Mouse (Mus musculus): Measurements from ENCODE around the gene Ccr10. TPM values are rescaled to one million over a fixed set of nuclear protein-coding genes. Genes with fewer than 3 reads are reported as not detected.

Ccr10 gene
- total and polyA plus RNA-seq, 3 experiments, result not detected

GRCm38 (mm10) chr11:101164677-101165580 lies 10.3 kb downstream of the Ccr10 start:
- H3K4me3 ChIP-seq (ENCODE audit: control insufficient read depth in 1 of 2, insufficient read depth in 1 of 2, low read depth in 2 of 2, low read length in 2 of 2), result no peak overlapping the region
- H3K4me1 ChIP-seq (ENCODE audit: control insufficient read depth in 1 of 2, insufficient read depth in 2 of 2, low read length in 2 of 2), result peaks cover 0 to 2% of the 10 kb centered on the region in 2 experiments; a peak in 1 of 4 replicates
- H3K9ac ChIP-seq (ENCODE audit: control insufficient read depth, low read depth, low read length, poor library complexity, severe bottlenecking), result no peak overlapping the region
- no peaks in the 10 kb centered on the region; a peak in 1 of 4 replicates for H3K27me3 ChIP-seq (ENCODE audit: control insufficient read depth in 1 of 2, insufficient read depth in 2 of 2, low read length in 2 of 2)
- no peak for DNase-seq (ENCODE audit: low read depth, low spot score)
- H3K9me3 ChIP-seq (replicated peaks; ENCODE audit: insufficient read depth, low read length), result no peaks in the 10 kb centered on the region
- H3K27ac ChIP-seq (ENCODE audit: control insufficient read depth, low read depth, low read length), result no peak overlapping the region
- no peaks in the 10 kb centered on the region for H3K79me2 ChIP-seq (ENCODE audit: control insufficient read depth, insufficient read depth, low read length, poor library complexity)
- H3K36me3 ChIP-seq (ENCODE audit: control insufficient read depth in 1 of 2, insufficient read depth in 2 of 2, low read length in 2 of 2), result no peaks in the 10 kb centered on the region
- TF ChIP-seq MEF2A (IDR thresholded peaks at IDR 0.05; ENCODE audit: extremely low read depth, insufficient replicate concordance, low read depth, low read length, poor library complexity, severe bottlenecking), result no peak
- TF ChIP-seq RCOR1 (IDR thresholded peaks at IDR 0.05; ENCODE audit: low read depth, low read length), result no peak
- no peak for TF ChIP-seq BHLHE40 (IDR thresholded peaks at IDR 0.05; ENCODE audit: borderline replicate concordance, low read depth, low read length)
- no peak for TF ChIP-seq E2F4 (IDR thresholded peaks at IDR 0.05; ENCODE audit: borderline replicate concordance, low read depth, low read length)
- TF ChIP-seq HCFC1 (IDR thresholded peaks at IDR 0.05; ENCODE audit: low read depth, low read length), result no peak
- no peak for TF ChIP-seq POLR2A (IDR thresholded peaks at IDR 0.05; ENCODE audit: control insufficient read depth in 1 of 2, insufficient read depth in 1 of 2, low read depth in 1 of 2, low read length in 2 of 2, poor library complexity in 1 of 2)
- TF ChIP-seq KAT2A (conservative IDR thresholded peaks at IDR 0.05; ENCODE audit: low read depth, low read length), result no peak
- TF ChIP-seq NRF1 (IDR thresholded peaks at IDR 0.05; ENCODE audit: insufficient read depth, low read depth, low read length, poor library complexity, severe bottlenecking), result no peak
- TF ChIP-seq CHD1 (IDR thresholded peaks at IDR 0.05; ENCODE audit: low read depth, low read length), result no peak
- no peak for TF ChIP-seq CHD2 (IDR thresholded peaks at IDR 0.05; ENCODE audit: low read length)
- TF ChIP-seq GATA1 (IDR thresholded peaks at IDR 0.05; ENCODE audit: low read depth, low read length), result no peak
- TF ChIP-seq POLR2AphosphoS2 (IDR thresholded peaks at IDR 0.05; ENCODE audit: low read length), result no peak
- no peak for TF ChIP-seq USF2 (IDR thresholded peaks at IDR 0.05; ENCODE audit: borderline replicate concordance in 1 of 2, insufficient read depth in 1 of 2, low read depth in 1 of 2, low read length in 2 of 2)
- TF ChIP-seq MYB (IDR thresholded peaks at IDR 0.05; ENCODE audit: low read depth, low read length), result no peak
- no peak for TF ChIP-seq SMC3 (IDR thresholded peaks at IDR 0.05; ENCODE audit: low read depth, low read length)
- TF ChIP-seq ZC3H11A (IDR thresholded peaks at IDR 0.05; ENCODE audit: low read depth, low read length), result no peak
- no peak for TF ChIP-seq EP300 (IDR thresholded peaks at IDR 0.05; ENCODE audit: low read depth in 1 of 2, low read length in 2 of 2)
- no peak for TF ChIP-seq ZKSCAN1 (IDR thresholded peaks at IDR 0.05; ENCODE audit: low read depth, low read length)
- TF ChIP-seq ZMIZ1 (IDR thresholded peaks at IDR 0.05; ENCODE audit: low read depth, low read length), result no peak

DNA sequence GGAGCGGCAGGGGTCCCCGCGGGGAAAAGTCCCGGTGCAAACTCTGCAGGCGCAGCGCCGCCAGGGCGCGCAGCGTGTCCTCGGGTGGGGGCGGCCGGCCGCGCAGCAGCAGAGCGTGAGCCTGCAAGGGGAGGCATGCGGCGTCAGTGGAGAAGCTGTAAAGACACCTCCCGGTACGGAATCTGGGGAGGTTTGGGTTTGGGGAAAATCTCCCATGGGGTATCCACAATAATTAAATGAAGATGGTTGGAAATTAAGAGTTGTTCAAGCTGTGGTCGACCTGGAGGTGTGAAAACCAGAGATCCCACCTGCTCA lies 10.9 kb downstream of the Ccr10 start:
- Histone ChIP-seq H3K4me3 (ENCODE audit: control insufficient read depth in 1 of 2, insufficient read depth in 1 of 2, low read depth in 2 of 2, low read length in 2 of 2) (no peak overlapping the region), H3K4me1 (ENCODE audit: control insufficient read depth in 1 of 2, insufficient read depth in 2 of 2, low read length in 2 of 2) (no peaks in the 10 kb centered on the region; a peak in 1 of 4 replicates), H3K27me3 (ENCODE audit: control insufficient read depth in 1 of 2, insufficient read depth in 2 of 2, low read length in 2 of 2) (no peaks in the 10 kb centered on the region), H3K9ac (ENCODE audit: control insufficient read depth, low read depth, low read length, poor library complexity, severe bottlenecking) (no peak overlapping the region), H3K36me3 (ENCODE audit: control insufficient read depth in 1 of 2, insufficient read depth in 2 of 2, low read length in 2 of 2) (no peaks in the 10 kb centered on the region), H3K9me3 (replicated peaks; ENCODE audit: insufficient read depth, low read length) (no peaks in the 10 kb centered on the region), H3K79me2 (ENCODE audit: control insufficient read depth, insufficient read depth, low read length, poor library complexity) (no peaks in the 10 kb centered on the region), H3K27ac (ENCODE audit: control insufficient read depth, low read depth, low read length) (no peak overlapping the region)
- DNase-seq (ENCODE audit: low read depth, low spot score), result no peak
- TF ChIP-seq POLR2AphosphoS2 (IDR thresholded peaks at IDR 0.05; ENCODE audit: low read length), result no peak
- no peak for TF ChIP-seq POLR2A (IDR thresholded peaks at IDR 0.05; ENCODE audit: control insufficient read depth in 1 of 2, insufficient read depth in 1 of 2, low read depth in 1 of 2, low read length in 2 of 2, poor library complexity in 1 of 2)
- no peak for TF ChIP-seq MYC (IDR thresholded peaks at IDR 0.05; ENCODE audit: low read depth, low read length)
- TF ChIP-seq SIN3A (IDR thresholded peaks at IDR 0.05; ENCODE audit: low read length), result no peak
- no peak for TF ChIP-seq RCOR1 (IDR thresholded peaks at IDR 0.05; ENCODE audit: low read depth, low read length)
- TF ChIP-seq MXI1 (IDR thresholded peaks at IDR 0.05; ENCODE audit: low read depth, low read length), result no peak
- TF ChIP-seq ZC3H11A (IDR thresholded peaks at IDR 0.05; ENCODE audit: low read depth, low read length), result no peak
- TF ChIP-seq MAZ (IDR thresholded peaks at IDR 0.05; ENCODE audit: low read depth, low read length), result no peak
- TF ChIP-seq TCF12 (IDR thresholded peaks at IDR 0.05; ENCODE audit: low read depth, low read length), result no peak
- TF ChIP-seq ELF1 (IDR thresholded peaks at IDR 0.05; ENCODE audit: low read depth, low read length), result no peak
- TF ChIP-seq POLR2AphosphoS5 (IDR thresholded peaks at IDR 0.05; ENCODE audit: borderline replicate concordance, low read depth, low read length), result no peak
- TF ChIP-seq EP300 (IDR thresholded peaks at IDR 0.05; ENCODE audit: low read depth in 1 of 2, low read length in 2 of 2), result no peak
- no peak for TF ChIP-seq TBP (IDR thresholded peaks at IDR 0.05; ENCODE audit: low read depth, low read length)
- no peak for TF ChIP-seq KAT2A (conservative IDR thresholded peaks at IDR 0.05; ENCODE audit: low read depth, low read length)
- TF ChIP-seq BHLHE40 (IDR thresholded peaks at IDR 0.05; ENCODE audit: borderline replicate concordance, low read depth, low read length), result no peak
- no peak for TF ChIP-seq MYB (IDR thresholded peaks at IDR 0.05; ENCODE audit: low read depth, low read length)

Data from MEL (cell line).